Mouse (Mus musculus): Measurements from ENCODE around the gene Cpox. TPM values are rescaled to one million over a fixed set of nuclear protein-coding genes. Genes with fewer than 3 reads are reported as not detected.

Gene Cpox
- total and polyA plus RNA-seq, 3 experiments, result 266 to 1,587 (median 297) TPM

Other genes with a start within 250 kb of the Cpox start
- 327 and 403 TPM in 2 replicates for gene St3gal6, start 146.0 kb upstream of the Cpox start, total RNA-seq (2014; fragmentation: Nextera tagmentation)
- gene St3gal6, start 146.0 kb upstream of the Cpox start, total RNA-seq (2017), result 104 and 115 TPM in 2 replicates
- 166 and 198 TPM in 2 replicates for gene St3gal6, start 146.0 kb upstream of the Cpox start, polyA plus RNA-seq (2012)
- not detected in 2 replicates for gene Gm813, start 53.3 kb upstream of the Cpox start, total RNA-seq (2014; fragmentation: Nextera tagmentation)
- 0.22 TPM in 1 of 2 replicates, not detected in the other for gene Gm813, start 53.3 kb upstream of the Cpox start, total RNA-seq (2017)
- gene Gm813, start 53.3 kb upstream of the Cpox start, polyA plus RNA-seq (2012), result not detected in 2 replicates
- gene E330017A01Rik, start 31.6 kb upstream of the Cpox start, total RNA-seq (2014; fragmentation: Nextera tagmentation), result not detected in 2 replicates
- 0.11 and 0.17 TPM in 2 replicates for gene E330017A01Rik, start 31.6 kb upstream of the Cpox start, total RNA-seq (2017)
- not detected in 2 replicates for gene E330017A01Rik, start 31.6 kb upstream of the Cpox start, polyA plus RNA-seq (2012)
- gene Gpr15, start 48.8 kb downstream of the Cpox start, total RNA-seq (2014; fragmentation: Nextera tagmentation), result not detected in 2 replicates
- 0.11 and 0.12 TPM in 2 replicates for gene Gpr15, start 48.8 kb downstream of the Cpox start, total RNA-seq (2017)
- gene Gpr15, start 48.8 kb downstream of the Cpox start, polyA plus RNA-seq (2012), result not detected in 2 replicates
- gene Cldnd1, start 57.6 kb downstream of the Cpox start, total RNA-seq (2014; fragmentation: Nextera tagmentation), result 93.5 and 94.2 TPM in 2 replicates
- gene Cldnd1, start 57.6 kb downstream of the Cpox start, total RNA-seq (2017), result 17.4 and 18.5 TPM in 2 replicates
- gene Cldnd1, start 57.6 kb downstream of the Cpox start, polyA plus RNA-seq (2012), result 2.2 and 3.3 TPM in 2 replicates
- not detected in 2 replicates for gene Olfr172, start 92.9 kb downstream of the Cpox start, total RNA-seq (2014; fragmentation: Nextera tagmentation)
- gene Olfr172, start 92.9 kb downstream of the Cpox start, total RNA-seq (2017), result not detected in 2 replicates
- not detected in 2 replicates for gene Olfr172, start 92.9 kb downstream of the Cpox start, polyA plus RNA-seq (2012)
- not detected in 2 replicates for gene Olfr173, start 130.0 kb downstream of the Cpox start, total RNA-seq (2014; fragmentation: Nextera tagmentation)
- gene Olfr173, start 130.0 kb downstream of the Cpox start, total RNA-seq (2017), result 0.06 TPM in 1 of 2 replicates, not detected in the other
- gene Olfr173, start 130.0 kb downstream of the Cpox start, polyA plus RNA-seq (2012), result not detected in 2 replicates
- 0.98 TPM in 1 of 2 replicates, not detected in the other for gene Olfr175-ps1, start 156.5 kb downstream of the Cpox start, total RNA-seq (2014; fragmentation: Nextera tagmentation)
- 0.11 and 0.46 TPM in 2 replicates for gene Olfr175-ps1, start 156.5 kb downstream of the Cpox start, total RNA-seq (2017)
- not detected in 2 replicates for gene Olfr175-ps1, start 156.5 kb downstream of the Cpox start, polyA plus RNA-seq (2012)
- not detected in 2 replicates for gene Olfr177, start 204.5 kb downstream of the Cpox start, total RNA-seq (2014; fragmentation: Nextera tagmentation)
- 0.12 and 0.27 TPM in 2 replicates for gene Olfr177, start 204.5 kb downstream of the Cpox start, total RNA-seq (2017)
- not detected in 2 replicates for gene Olfr177, start 204.5 kb downstream of the Cpox start, polyA plus RNA-seq (2012)
- not detected in 2 replicates for gene Olfr178, start 221.8 kb downstream of the Cpox start, total RNA-seq (2014; fragmentation: Nextera tagmentation)
- gene Olfr178, start 221.8 kb downstream of the Cpox start, total RNA-seq (2017), result 0.27 and 0.46 TPM in 2 replicates
- gene Olfr178, start 221.8 kb downstream of the Cpox start, polyA plus RNA-seq (2012), result not detected in 2 replicates